Mouse (Mus musculus) midbrain, postnatal 0 days (tissue): ENCODE results near the gene Trmu. TPM values are rescaled to one million over a fixed set of nuclear protein-coding genes. Genes with fewer than 3 reads are reported as not detected.

Experiments used
- ATAC-seq: fragments of 200-750 bp; cut with Nextera tagmentation; 2 replicates; pipeline ENCODE4 v1.8.0; 2017; ENCODE audit warnings: moderate number of reproducible peaks, mild to moderate bottlenecking, moderate TSS enrichment, moderate library complexity; ENCODE audit not compliant: low FRiP score
- DNase-seq: peaks from one replicate; pipeline ENCODE4 v3.0.0-alpha.2; 2015; ENCODE audit warnings: low spot score
- H3K27ac ChIP-seq: fragments of 300-500 bp; sonication (generic); 2 replicates; pipeline ENCODE4 v1.5.1; 2014; ENCODE audit warnings: low read depth, mild to moderate bottlenecking, low read length, mixed read lengths
- H3K27me3 ChIP-seq: fragments of 300-500 bp; sonication (generic); 2 replicates; pipeline ENCODE4 v1.6.1; 2014; ENCODE audit warnings: low read length, control low read depth, mixed read lengths; ENCODE audit not compliant: insufficient read depth
- H3K36me3 ChIP-seq: fragments of 300-500 bp; sonication (generic); 2 replicates; pipeline ENCODE4 v1.6.1; 2014; ENCODE audit warnings: low read length, control low read depth, mixed read lengths; ENCODE audit not compliant: insufficient read depth
- H3K4me1 ChIP-seq: fragments of 300-500 bp; sonication (generic); 2 replicates; pipeline ENCODE4 v1.6.1; 2014; ENCODE audit warnings: mild to moderate bottlenecking, control low read depth, antibody characterized with exemption, low read length, mixed read lengths; ENCODE audit not compliant: insufficient read depth
- H3K4me2 ChIP-seq: fragments of 300-500 bp; sonication (generic); 2 replicates; pipeline ENCODE4 v1.6.1; 2014; ENCODE audit warnings: low read depth, mild to moderate bottlenecking, low read length, mixed read lengths; ENCODE audit not compliant: poor library complexity, severe bottlenecking
- H3K4me3 ChIP-seq: fragments of 300-500 bp; sonication (generic); 2 replicates; pipeline ENCODE4 v1.5.1; 2014; ENCODE audit warnings: low read depth, mild to moderate bottlenecking, low read length, moderate library complexity
- H3K9ac ChIP-seq: fragments of 300-500 bp; sonication (generic); replicated peaks from 2 replicates; pipeline ENCODE4 v1.6.1; 2014; ENCODE audit warnings: mild to moderate bottlenecking, low read length, moderate library complexity, mixed read lengths; ENCODE audit not compliant: poor library complexity, severe bottlenecking
- H3K9me3 ChIP-seq: fragments of 300-500 bp; sonication (generic); 2 replicates; pipeline ENCODE4 v1.6.1; 2016; ENCODE audit warnings: low read length, control low read depth
- CTCF ChIP-seq: IDR thresholded peaks from 2 replicates; pipeline ENCODE4 v1.5.1; 2016; ENCODE audit warnings: antibody characterized with exemption, mild to moderate bottlenecking
- WGBS: fragments of 180-500 bp; shearing (Covaris S2); extraction: QIAGEN DNeasy Blood & Tissue Kit; methylation state at CpG from one replicate; pipeline ENCODE4 v1.1.7; 2014; 5-methylcytosine and 5-hydroxymethylcytosine counted together
- polyA plus RNA-seq: library from polyadenylated mRNA; unstranded; fragments of >200 nt; fragmentation: Nextera tagmentation; extraction: Ambion mirVana; gene quantifications from 2 replicates; pipeline ENCODE4 v1.2.1, GENCODE M21; 2015
- total RNA-seq: library from RNA; depleted of rRNA; stranded (reverse); fragments of >200 nt; gene quantifications from 2 replicates; pipeline ENCODE4 v1.2.3, GENCODE M21; 2014; rRNA removed

The Trmu gene
- total and polyA plus RNA-seq, 2 experiments from 2014 or later: 22.7 to 37.0 TPM

GRCm38 (mm10) chr15:85913605-85914004 is 34.5 kb downstream of the Trmu start:
- Histone ChIP-seq H3K4me1 (no peaks in the 10 kb centered on the region), H3K4me2 (no peak overlapping the region), H3K27ac (no peak overlapping the region), H3K36me3 (no peaks in the 10 kb centered on the region), H3K9ac (no peak overlapping the region), H3K27me3 (no peaks in the 10 kb centered on the region), H3K4me3 (no peak overlapping the region), H3K9me3 (no peaks in the 10 kb centered on the region)
- TF ChIP-seq CTCF: peak; percentile 88
- ATAC-seq (no peak), DNase-seq (peak; percentile 59)
- 35% methylated on average over 2 of the region's 2 CpGs for WGBS

GRCm38 (mm10) chr15:85919191-85919891 is 40.2 kb downstream of the Trmu start:
- Histone ChIP-seq H3K27ac (no peak overlapping the region), H3K9ac (no peak overlapping the region), H3K9me3 (no peaks in the 10 kb centered on the region), H3K4me2 (no peak overlapping the region), H3K36me3 (no peaks in the 10 kb centered on the region), H3K4me3 (no peak overlapping the region), H3K4me1 (no peaks in the 10 kb centered on the region), H3K27me3 (no peaks in the 10 kb centered on the region)
- WGBS: 51% methylated on average over 8 of the region's 8 CpGs
- ATAC-seq: no peak
- peak; percentile 57 for DNase-seq
- TF ChIP-seq CTCF: no peak

- Histone ChIP-seq H3K36me3 (no peaks in the 10 kb centered on the region), H3K4me2 (no peak overlapping the region), H3K4me3 (no peak overlapping the region), H3K27me3 (no peaks in the 10 kb centered on the region), H3K9me3 (no peaks in the 10 kb centered on the region), H3K9ac (no peak overlapping the region), H3K4me1 (no peaks in the 10 kb centered on the region), H3K27ac (no peak overlapping the region)
- 53% methylated on average over 8 of the region's 8 CpGs for WGBS
- ATAC-seq: no peak
- DNase-seq: no peak
- TF ChIP-seq CTCF: no peak
Observed at GRCm38 (mm10) chr15:85919892-85920248, 40.8 kb downstream of the Trmu start.

GRCm38 (mm10) chr15:85921855-85922254 is 42.7 kb downstream of the Trmu start:
- TF ChIP-seq CTCF: no peak
- no peaks in the 10 kb centered on the region for H3K36me3 ChIP-seq
- WGBS: 93% methylated on average over 11 of the region's 11 CpGs
- no peaks in the 10 kb centered on the region for H3K9me3 ChIP-seq
- DNase-seq: no peak
- H3K4me3 ChIP-seq: no peak overlapping the region
- H3K9ac ChIP-seq: no peak overlapping the region
- no peaks in the 10 kb centered on the region for H3K4me1 ChIP-seq
- no peak overlapping the region for H3K4me2 ChIP-seq
- no peak overlapping the region for H3K27ac ChIP-seq
- ATAC-seq: no peak
- H3K27me3 ChIP-seq: no peaks in the 10 kb centered on the region

GRCm38 (mm10) chr15:85928161-85928560 is 49.0 kb downstream of the Trmu start:
- no peak for TF ChIP-seq CTCF
- Histone ChIP-seq H3K27ac (no peak overlapping the region), H3K4me3 (no peak overlapping the region), H3K4me2 (no peak overlapping the region), H3K4me1 (no peaks in the 10 kb centered on the region), H3K36me3 (no peaks in the 10 kb centered on the region), H3K9me3 (no peaks in the 10 kb centered on the region), H3K9ac (no peak overlapping the region), H3K27me3 (no peaks in the 10 kb centered on the region)
- ATAC-seq (no peak), DNase-seq (no peak)
- WGBS: 69% methylated on average over 12 of the region's 12 CpGs

GRCm38 (mm10) chr15:85935627-85936049 is 56.5 kb downstream of the Trmu start:
- Histone ChIP-seq H3K4me1 (no peaks in the 10 kb centered on the region), H3K4me3 (no peak overlapping the region), H3K4me2 (no peak overlapping the region), H3K9ac (no peak overlapping the region), H3K36me3 (no peaks in the 10 kb centered on the region), H3K9me3 (no peaks in the 10 kb centered on the region), H3K27me3 (no peaks in the 10 kb centered on the region), H3K27ac (no peak overlapping the region)
- DNase-seq (no peak), ATAC-seq (no peak)
- 47% methylated on average over 5 of the region's 5 CpGs for WGBS
- TF ChIP-seq CTCF: no peak

Other genes starting within 250 kb of the Trmu start
- gene Ppara, start 144.3 kb upstream of the Trmu start, total RNA-seq: 1.6 TPM in 2 replicates
- gene Ppara, start 144.3 kb upstream of the Trmu start, polyA plus RNA-seq: 0.86 and 2.8 TPM in 2 replicates
- 16.2 and 31.7 TPM in 2 replicates for gene Cdpf1, start 67.6 kb upstream of the Trmu start, total RNA-seq
- gene Cdpf1, start 67.6 kb upstream of the Trmu start, polyA plus RNA-seq: 22.8 and 23.0 TPM in 2 replicates
- 0.33 and 0.57 TPM in 2 replicates for gene Pkdrej, start 57.6 kb upstream of the Trmu start, total RNA-seq
- 0.06 and 0.16 TPM in 2 replicates for gene Pkdrej, start 57.6 kb upstream of the Trmu start, polyA plus RNA-seq
- 3.8 and 19.1 TPM in 2 replicates for gene Ttc38, start 47.0 kb upstream of the Trmu start, total RNA-seq
- gene Ttc38, start 47.0 kb upstream of the Trmu start, polyA plus RNA-seq: 2.2 and 3.1 TPM in 2 replicates
- 2.4 and 3.2 TPM in 2 replicates for gene Gtse1, start 19.6 kb upstream of the Trmu start, total RNA-seq
- gene Gtse1, start 19.6 kb upstream of the Trmu start, polyA plus RNA-seq: 1.8 and 1.9 TPM in 2 replicates
- gene Celsr1, start 154.5 kb downstream of the Trmu start, total RNA-seq: 13.7 and 15.0 TPM in 2 replicates
- 0.60 and 0.79 TPM in 2 replicates for gene Celsr1, start 154.5 kb downstream of the Trmu start, polyA plus RNA-seq
- gene Gramd4, start 178.4 kb downstream of the Trmu start, total RNA-seq: 43.4 and 47.6 TPM in 2 replicates
- 21.5 and 22.5 TPM in 2 replicates for gene Gramd4, start 178.4 kb downstream of the Trmu start, polyA plus RNA-seq